Mouse (Mus musculus) brain, embryonic 14.5 days (tissue): ENCODE measurements around the gene Gsta2.
"Not testable (repeated sequence)": the region's sequence is repeated elsewhere in the genome, so short reads cannot be mapped to it uniquely, and the experiment has no call there.

ENCODE experiments used
- CTCF ChIP-seq: fragments of 200-500 bp; IDR thresholded peaks from 2 replicates; pipeline ENCODE4 v1.5.1; 2012; ENCODE audit warnings: inconsistent platforms, mild to moderate bottlenecking, moderate library complexity, borderline replicate concordance; ENCODE audit not compliant: insufficient read depth, insufficient read length; ENCODE audit errors: extremely low read depth
- POLR2A ChIP-seq: fragments of 200-500 bp; IDR thresholded peaks from 2 replicates; pipeline ENCODE4 v1.6.1; 2012; ENCODE audit warnings: mild to moderate bottlenecking, inconsistent platforms, borderline replicate concordance; ENCODE audit not compliant: poor library complexity, insufficient read depth, insufficient read length, severe bottlenecking; ENCODE audit errors: extremely low read depth

- not testable (repeated sequence) for TF ChIP-seq CTCF, POLR2A
These were observed 73.4 kb downstream of the Gsta2 start for GRCm38 (mm10) chr9:78282002-78282711.
